Mouse (Mus musculus): Measurements from ENCODE around the gene Mok. TPM values are rescaled to one million over a fixed set of nuclear protein-coding genes. Genes with fewer than 3 reads are reported as not detected.
A peak's percentile ranks its signal among the peaks of the same experiment; 100 is the strongest.
"Not testable (repeated sequence)": the region's sequence is repeated elsewhere in the genome, so short reads cannot be mapped to it uniquely, and the experiment has no call there.

Gene Mok
- polyA plus RNA-seq, 1 experiment from 2014 or later: 2.6 TPM

GRCm38 (mm10) chr12:110861256-110861655 lies 20.5 kb upstream of the Mok start:
- no peak for ATAC-seq
- WGBS: 48% methylated on average over 7 of the region's 7 CpGs
- Histone ChIP-seq H3K4me2 (replicated peaks) (no peak overlapping the region), H3K9me3 (no peaks in the 10 kb centered on the region), H3K4me1 (replicated peaks) (no peaks in the 10 kb centered on the region), H3K9ac (no peak overlapping the region), H3K4me3 (replicated peaks) (no peak overlapping the region), H3K27me3 (replicated peaks) (no peaks in the 10 kb centered on the region), H3K27ac (no peak overlapping the region), H3K36me3 (peaks cover 21% of the 10 kb centered on the region; the same call in 1 of the 2 replicates)

GRCm38 (mm10) chr12:110860293-110860692 lies 19.6 kb upstream of the Mok start:
- no peaks in the 10 kb centered on the region for H3K27me3 ChIP-seq (replicated peaks)
- no peak for ATAC-seq
- no peak overlapping the region for H3K27ac ChIP-seq
- no peak overlapping the region for H3K4me2 ChIP-seq (replicated peaks)
- H3K36me3 ChIP-seq: peaks cover 24% of the 10 kb centered on the region
- no peak overlapping the region for H3K4me3 ChIP-seq (replicated peaks)
- H3K9me3 ChIP-seq: no peaks in the 10 kb centered on the region
- no peak overlapping the region for H3K9ac ChIP-seq
- no peaks in the 10 kb centered on the region for H3K4me1 ChIP-seq (replicated peaks)

- not testable (repeated sequence) for H3K4me2 ChIP-seq (replicated peaks); H3K4me1 ChIP-seq (replicated peaks); H3K4me3 ChIP-seq (replicated peaks); ATAC-seq; H3K27ac ChIP-seq; H3K9ac ChIP-seq; H3K9me3 ChIP-seq; H3K27me3 ChIP-seq (replicated peaks)
- WGBS: 90% methylated on average over 15 of the region's 15 CpGs
- peaks cover 14% of the 10 kb centered on the region; the same call in 1 of the 2 replicates for H3K36me3 ChIP-seq
Observed at GRCm38 (mm10) chr12:110858681-110859080, 17.9 kb upstream of the Mok start.

GRCm38 (mm10) chr12:110857196-110857595 lies 16.5 kb upstream of the Mok start:
- no peak for ATAC-seq
- H3K9me3 ChIP-seq: no peaks in the 10 kb centered on the region
- no peak overlapping the region for H3K27ac ChIP-seq
- no peaks in the 10 kb centered on the region for H3K27me3 ChIP-seq (replicated peaks)
- H3K9ac ChIP-seq: no peak overlapping the region
- no peak overlapping the region for H3K4me3 ChIP-seq (replicated peaks)
- H3K4me1 ChIP-seq (replicated peaks): no peaks in the 10 kb centered on the region
- WGBS: 81% methylated on average over 7 of the region's 7 CpGs
- H3K4me2 ChIP-seq (replicated peaks): no peak overlapping the region
- peaks cover 14% of the 10 kb centered on the region; the same call in 1 of the 2 replicates for H3K36me3 ChIP-seq

- ATAC-seq: no peak
- WGBS: 87% methylated on average over 32 of the region's 32 CpGs
Observed at GRCm38 (mm10) chr12:110854786-110855737, 14.3 kb upstream of the Mok start.

GRCm38 (mm10) chr12:110851923-110852322 lies 11.2 kb upstream of the Mok start:
- no peak overlapping the region for H3K4me2 ChIP-seq (replicated peaks)
- H3K9ac ChIP-seq: peak overlapping the region; percentile 86; the same call in 1 of the 2 replicates
- no peaks in the 10 kb centered on the region for H3K9me3 ChIP-seq
- H3K4me3 ChIP-seq (replicated peaks): no peak overlapping the region
- no peak for ATAC-seq
- H3K27ac ChIP-seq: no peak overlapping the region
- no peaks in the 10 kb centered on the region for H3K27me3 ChIP-seq (replicated peaks)
- 73% methylated on average over 1 of the region's 1 CpGs for WGBS
- H3K4me1 ChIP-seq (replicated peaks): peaks cover 13% of the 10 kb centered on the region
- peaks cover 3% of the 10 kb centered on the region; the same call in 1 of the 2 replicates for H3K36me3 ChIP-seq

More at GRCm38 (mm10) chr12:110854786-110855737, 14.3 kb upstream of the Mok start:
- Histone ChIP-seq H3K27ac (no peak overlapping the region), H3K4me2 (replicated peaks) (no peak overlapping the region), H3K4me3 (replicated peaks) (no peak overlapping the region), H3K4me1 (replicated peaks) (peaks cover 13% of the 10 kb centered on the region), H3K36me3 (peaks cover 3% of the 10 kb centered on the region; the same call in 1 of the 2 replicates), H3K9ac (no peak overlapping the region), H3K9me3 (no peaks in the 10 kb centered on the region), H3K27me3 (replicated peaks) (no peaks in the 10 kb centered on the region)

- H3K9ac ChIP-seq: peak overlapping the region; percentile 86
- no peak for ATAC-seq
- H3K27ac ChIP-seq: no peak overlapping the region
- no peaks in the 10 kb centered on the region for H3K27me3 ChIP-seq (replicated peaks)
- no peaks in the 10 kb centered on the region for H3K9me3 ChIP-seq
- WGBS: 69% methylated on average over 12 of the region's 12 CpGs
- H3K4me1 ChIP-seq (replicated peaks): peaks cover 15% of the 10 kb centered on the region
- peak overlapping the region; percentile 92; the same call in 1 of the 2 replicates for H3K4me3 ChIP-seq (replicated peaks)
- peak overlapping the region; percentile 76 for H3K4me2 ChIP-seq (replicated peaks)
- peaks cover 3% of the 10 kb centered on the region; the same call in 1 of the 2 replicates for H3K36me3 ChIP-seq
Observed at GRCm38 (mm10) chr12:110851414-110851813, 10.7 kb upstream of the Mok start.

GRCm38 (mm10) chr12:110850929-110851256 lies 10.2 kb upstream of the Mok start:
- WGBS: 9% methylated on average over 9 of the region's 9 CpGs
- no peaks in the 10 kb centered on the region for H3K9me3 ChIP-seq
- peak overlapping the region; percentile 76 for H3K4me2 ChIP-seq (replicated peaks)
- H3K4me1 ChIP-seq (replicated peaks): peaks cover 20% of the 10 kb centered on the region
- no peaks in the 10 kb centered on the region for H3K27me3 ChIP-seq (replicated peaks)
- peak overlapping the region; percentile 85 for H3K27ac ChIP-seq
- peak overlapping the region; percentile 92 for H3K4me3 ChIP-seq (replicated peaks)
- H3K36me3 ChIP-seq: peaks cover 3% of the 10 kb centered on the region; the same call in 1 of the 2 replicates
- ATAC-seq: no peak; the same call in 1 of the 2 replicates
- H3K9ac ChIP-seq: peak overlapping the region; percentile 86

GRCm38 (mm10) chr12:110850010-110850928 lies 9.5 kb upstream of the Mok start, which contains the start of gene Zfp839:
Zfp839 (plus strand) TSS chr12:110850253.
- no peaks in the 10 kb centered on the region for H3K27me3 ChIP-seq (replicated peaks)
- H3K4me1 ChIP-seq (replicated peaks): peaks cover 22% of the 10 kb centered on the region
- H3K27ac ChIP-seq: peak within 1 kb of the TSS; percentile 85
- H3K4me2 ChIP-seq (replicated peaks): peak within 1 kb of the TSS; percentile 76
- no peaks in the 10 kb centered on the region for H3K36me3 ChIP-seq
- peak within 1 kb of the TSS; percentile 92 for H3K4me3 ChIP-seq (replicated peaks)
- peak within 1 kb of the TSS; percentile 86 for H3K9ac ChIP-seq
- under 1% methylated on average over 88 of the region's 89 CpGs for WGBS
- ATAC-seq: peak; percentile 88
- no peaks in the 10 kb centered on the region for H3K9me3 ChIP-seq

GRCm38 (mm10) chr12:110846191-110846765 lies 5.5 kb upstream of the Mok start:
- peaks cover 26% of the 10 kb centered on the region for H3K4me1 ChIP-seq (replicated peaks)
- peak overlapping the region; percentile 52 for H3K4me3 ChIP-seq (replicated peaks)
- peak overlapping the region; percentile 87 for H3K4me2 ChIP-seq (replicated peaks)
- H3K27ac ChIP-seq: no peak overlapping the region
- H3K27me3 ChIP-seq (replicated peaks): no peaks in the 10 kb centered on the region
- H3K9me3 ChIP-seq: no peaks in the 10 kb centered on the region
- H3K36me3 ChIP-seq: no peaks in the 10 kb centered on the region
- WGBS: 64% methylated on average over 6 of the region's 6 CpGs
- H3K9ac ChIP-seq: peak overlapping the region; percentile 59
- no peak for ATAC-seq

GRCm38 (mm10) chr12:110845131-110845880 lies 4.6 kb upstream of the Mok start:
- ATAC-seq: peak; percentile 93
- under 1% methylated on average over 36 of the region's 36 CpGs for WGBS
- peak overlapping the region; percentile 59 for H3K9ac ChIP-seq

More at GRCm38 (mm10) chr12:110845131-110845880, 4.6 kb upstream of the Mok start:
- H3K9me3 ChIP-seq: no peaks in the 10 kb centered on the region
- H3K27ac ChIP-seq: peak overlapping the region; percentile 77
- H3K4me2 ChIP-seq (replicated peaks): peak overlapping the region; percentile 87
- peak overlapping the region; percentile 52 for H3K4me3 ChIP-seq (replicated peaks)
- peaks cover 17% of the 10 kb centered on the region for H3K4me1 ChIP-seq (replicated peaks)
- H3K27me3 ChIP-seq (replicated peaks): no peaks in the 10 kb centered on the region
- H3K36me3 ChIP-seq: no peaks in the 10 kb centered on the region
